11 mouse cellular contexts compared by ENCODE assay signal in the genomic region with DNA sequence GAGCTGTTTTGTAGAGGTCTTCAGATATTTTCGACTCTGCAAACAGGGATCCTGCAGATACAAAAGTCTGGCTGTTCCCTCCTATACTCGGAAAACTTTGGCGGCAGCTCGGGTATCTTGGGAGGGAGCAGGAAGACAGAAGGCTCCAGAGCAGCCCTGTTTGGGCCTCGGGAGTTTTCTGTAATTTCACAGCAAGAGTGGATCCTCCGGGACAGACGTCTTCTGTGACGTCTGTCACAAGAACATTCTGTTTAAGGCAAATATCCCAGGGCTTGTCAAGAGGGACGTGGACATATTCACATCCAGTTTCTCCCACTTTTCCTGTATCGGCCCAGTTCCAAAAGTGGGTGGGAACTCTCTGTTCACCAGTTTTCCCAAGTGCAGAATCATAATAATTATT.
A peak's percentile ranks its signal among the peaks of the same experiment; 100 is the strongest.
DNase-seq lines count a peak whose midpoint lies in the region; ATAC-seq and TF ChIP-seq lines count a peak whose summit lies in the region.
"Had no signal": no experiment of that assay in that cellular context is flagged by ENCODE, and none has a peak within 500 bp of the region (broad histone marks: within the 10 kb centered on the region; RNA-seq: fewer than 3 reads in every experiment).

No protein-coding gene starts in this region.

- H3K4me2 ChIP-seq in lung, embryonic 14.5 days, result no peak overlapping the region
- no peak overlapping the region for H3K4me2 ChIP-seq in heart, embryonic 16.5 days (ENCODE audit: low read depth, low read length)
- no peak overlapping the region for H3K4me2 ChIP-seq in stomach, postnatal 0 days (replicated peaks; ENCODE audit: low read depth)
- H3K4me2 ChIP-seq: midbrain, embryonic 12.5 days had no signal

- no peaks in the 10 kb centered on the region for H3K36me3 ChIP-seq in heart, embryonic 10.5 days
- no peaks in the 10 kb centered on the region for H3K36me3 ChIP-seq in lung, embryonic 14.5 days (ENCODE audit: insufficient read depth)
- no peaks in the 10 kb centered on the region for H3K36me3 ChIP-seq in heart, embryonic 16.5 days (ENCODE audit: control insufficient read depth, insufficient read depth)
- no peaks in the 10 kb centered on the region for H3K36me3 ChIP-seq in stomach, postnatal 0 days (ENCODE audit: control insufficient read depth, insufficient read depth, low read length)
- H3K36me3 ChIP-seq: midbrain, embryonic 12.5 days had no signal

- ATAC-seq in lung, embryonic 14.5 days (ENCODE audit: insufficient read depth), result no peak
- no peak; the same call in 1 of the 2 replicates for ATAC-seq in heart, embryonic 16.5 days (replicated peaks; ENCODE audit: extremely low read depth, insufficient read depth, low FRiP score)
- no peak for ATAC-seq in stomach, postnatal 0 days (ENCODE audit: low FRiP score, low TSS enrichment)
- ATAC-seq: forebrain, embryonic 14.5 days had no signal

- TF ChIP-seq CTCF in lung, embryonic 14.5 days (IDR thresholded peaks at IDR 0.05; ENCODE audit: low read depth), result no peak
- no peak for TF ChIP-seq CTCF in stomach, postnatal 0 days (IDR thresholded peaks at IDR 0.05; ENCODE audit: low read depth)

- no peak for TF ChIP-seq EP300 in stomach, postnatal 0 days (optimal IDR thresholded peaks at IDR 0.05)

- H3K4me3 ChIP-seq in heart, embryonic 10.5 days, result no peak overlapping the region
- no peak overlapping the region for H3K4me3 ChIP-seq in lung, embryonic 14.5 days (ENCODE audit: low read depth, low read length)
- H3K4me3 ChIP-seq in heart, embryonic 16.5 days (ENCODE audit: low read length), result no peak overlapping the region
- no peak overlapping the region for H3K4me3 ChIP-seq in stomach, postnatal 0 days (ENCODE audit: low read depth, low read length)
- H3K4me3 ChIP-seq: midbrain, embryonic 12.5 days had no signal

- DNase-seq in heart, adult 11 months, result peak; percentile 97
- DNase-seq in heart, embryonic 10.5 days (ENCODE audit: low spot score), result no peak
- no peak for DNase-seq in lung, embryonic 14.5 days
- no peak for DNase-seq in lung, postnatal 4 days
- no peak for DNase-seq in stomach, postnatal 0 days (ENCODE audit: low spot score)
- DNase-seq in spleen, postnatal 14 days (ENCODE audit: low spot score in 2 of 2), result no peak
- DNase-seq in thymus, postnatal 0 days (ENCODE audit: low spot score), result no peak
- DNase-seq: kidney, adult 9 months had no signal

- no peak overlapping the region for H3K9ac ChIP-seq in lung, embryonic 14.5 days
- no peak overlapping the region for H3K9ac ChIP-seq in heart, embryonic 16.5 days (ENCODE audit: low read length)
- no peak overlapping the region for H3K9ac ChIP-seq in stomach, postnatal 0 days (ENCODE audit: low read length)
- H3K9ac ChIP-seq: midbrain, embryonic 12.5 days had no signal

- no peaks in the 10 kb centered on the region for H3K9me3 ChIP-seq in heart, embryonic 10.5 days
- no peaks in the 10 kb centered on the region for H3K9me3 ChIP-seq in lung, embryonic 14.5 days (ENCODE audit: low read depth, low read length)
- no peaks in the 10 kb centered on the region for H3K9me3 ChIP-seq in heart, embryonic 16.5 days (replicated peaks; ENCODE audit: control insufficient read depth, low read length)
- H3K9me3 ChIP-seq in stomach, postnatal 0 days (ENCODE audit: control insufficient read depth, low read length), result no peaks in the 10 kb centered on the region
- H3K9me3 ChIP-seq: midbrain, embryonic 12.5 days had no signal

- H3K27ac ChIP-seq in heart, embryonic 10.5 days, result no peak overlapping the region
- peak overlapping the region; percentile 75; the same call in 1 of the 2 replicates for H3K27ac ChIP-seq in lung, embryonic 14.5 days (ENCODE audit: low read depth)
- peak overlapping the region; percentile 36; the same call in 1 of the 2 replicates for H3K27ac ChIP-seq in heart, embryonic 16.5 days (ENCODE audit: low read length)
- peak overlapping the region; percentile 50; the same call in 1 of the 2 replicates for H3K27ac ChIP-seq in stomach, postnatal 0 days (replicated peaks)
- H3K27ac ChIP-seq: midbrain, embryonic 12.5 days had no signal

- WGBS in heart, embryonic 10.5 days, result 59% methylated on average over 10 of the region's 10 CpGs
- WGBS in lung, embryonic 14.5 days, result 34% methylated on average over 10 of the region's 10 CpGs
- 44% methylated on average over 10 of the region's 10 CpGs for WGBS in heart, embryonic 16.5 days
- WGBS in stomach, postnatal 0 days, result 45% methylated on average over 10 of the region's 10 CpGs

- H3K4me1 ChIP-seq in heart, embryonic 10.5 days, result peaks cover 28% of the 10 kb centered on the region
- H3K4me1 ChIP-seq in lung, embryonic 14.5 days (ENCODE audit: insufficient read depth), result peaks cover 18% of the 10 kb centered on the region
- H3K4me1 ChIP-seq in heart, embryonic 16.5 days (ENCODE audit: control insufficient read depth, insufficient read depth, low read length), result peaks cover 3% of the 10 kb centered on the region; the same call in 1 of the 2 replicates
- peaks cover 3% of the 10 kb centered on the region; the same call in 1 of the 2 replicates for H3K4me1 ChIP-seq in stomach, postnatal 0 days (replicated peaks; ENCODE audit: control insufficient read depth, insufficient read depth)

- no peaks in the 10 kb centered on the region for H3K27me3 ChIP-seq in heart, embryonic 10.5 days (ENCODE audit: insufficient read depth, poor library complexity, severe bottlenecking)
- no peaks in the 10 kb centered on the region for H3K27me3 ChIP-seq in lung, embryonic 14.5 days (ENCODE audit: insufficient read depth, low read length)
- H3K27me3 ChIP-seq in heart, embryonic 16.5 days (ENCODE audit: control insufficient read depth, insufficient read depth, low read length), result no peaks in the 10 kb centered on the region
- H3K27me3 ChIP-seq in stomach, postnatal 0 days (ENCODE audit: control insufficient read depth, insufficient read depth, low read length), result no peaks in the 10 kb centered on the region
